Mouse (Mus musculus): ENCODE measurements around the gene Lims1.
A peak's percentile ranks its signal among the peaks of the same experiment; 100 is the strongest.

Gene Lims1

DNA sequence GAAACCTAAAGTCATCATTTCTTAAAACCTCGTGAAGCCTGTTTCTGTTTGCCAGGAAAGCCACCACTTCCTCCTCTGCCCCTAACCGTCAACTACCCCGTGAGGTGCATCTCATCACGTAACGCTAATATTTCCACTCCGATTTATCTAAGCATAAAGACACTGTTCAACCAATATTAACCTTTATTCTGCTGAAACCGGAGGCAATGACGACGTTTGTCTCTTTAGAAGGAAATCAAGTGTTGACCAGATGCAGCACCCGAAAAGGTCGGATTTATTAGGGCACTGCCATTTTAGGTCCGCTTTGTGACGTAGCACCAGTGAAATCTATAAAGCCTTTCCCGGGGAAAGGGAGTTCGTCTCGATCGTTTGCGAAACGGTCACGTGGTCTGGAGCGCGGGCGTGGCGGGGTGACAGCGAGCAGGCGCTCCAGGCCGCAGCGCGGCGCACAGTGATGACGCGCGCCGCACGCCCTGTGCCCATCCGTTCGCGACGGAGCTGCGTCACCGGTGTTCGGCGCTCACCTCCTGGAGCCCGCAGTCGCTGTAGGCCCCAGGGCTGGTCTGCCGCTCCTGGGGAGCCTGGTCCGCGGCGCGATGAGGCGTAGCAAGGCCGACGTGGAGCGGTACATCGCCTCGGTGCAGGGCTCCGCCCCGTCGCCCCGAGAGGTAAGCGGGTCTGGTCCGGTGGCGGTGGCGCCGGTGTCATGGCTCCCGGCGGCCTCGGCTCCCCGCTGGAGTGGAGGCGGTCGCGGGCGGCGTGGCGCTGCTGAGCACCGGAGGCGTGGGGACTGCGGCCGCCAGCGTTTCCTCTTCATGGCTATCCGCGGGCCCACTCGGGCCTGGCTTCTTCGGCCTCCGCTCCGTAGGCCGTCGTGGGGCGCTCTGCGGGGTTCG, 123.4 kb downstream of the Lims1 start, which contains the start of gene Ranbp2:
Ranbp2 (plus strand) TSS at position 537 of the 896 bp plus-strand sequence.
- peak; percentile 94 for DNase-seq (ENCODE audit: low spot score)

DNA sequence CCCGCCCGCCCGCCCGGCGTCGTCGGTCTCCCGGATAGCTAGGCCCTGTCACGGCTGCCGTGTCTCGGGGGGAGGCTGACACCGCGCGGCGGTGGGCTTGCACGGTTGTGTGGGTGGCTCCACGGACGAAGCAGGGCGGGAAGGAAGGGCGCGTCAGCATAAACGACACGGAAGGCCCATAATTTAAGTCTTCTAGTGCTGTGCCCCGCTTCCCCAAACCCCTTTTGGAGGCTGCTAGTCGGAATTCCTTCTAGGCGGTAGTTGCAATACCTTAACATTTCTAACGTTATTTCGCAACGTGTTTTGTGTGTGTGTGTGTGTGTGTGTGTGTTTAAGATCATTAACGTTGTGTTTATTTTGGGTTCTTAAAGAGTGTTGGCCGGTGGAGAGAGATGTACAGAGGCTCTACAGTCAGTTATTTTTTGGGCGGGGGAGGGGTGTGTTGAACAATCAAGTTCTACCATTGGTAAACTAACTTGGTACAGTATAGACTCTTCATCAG, 124.1 kb downstream of the Lims1 start:
- DNase-seq (ENCODE audit: low spot score), result no peak

DNA sequence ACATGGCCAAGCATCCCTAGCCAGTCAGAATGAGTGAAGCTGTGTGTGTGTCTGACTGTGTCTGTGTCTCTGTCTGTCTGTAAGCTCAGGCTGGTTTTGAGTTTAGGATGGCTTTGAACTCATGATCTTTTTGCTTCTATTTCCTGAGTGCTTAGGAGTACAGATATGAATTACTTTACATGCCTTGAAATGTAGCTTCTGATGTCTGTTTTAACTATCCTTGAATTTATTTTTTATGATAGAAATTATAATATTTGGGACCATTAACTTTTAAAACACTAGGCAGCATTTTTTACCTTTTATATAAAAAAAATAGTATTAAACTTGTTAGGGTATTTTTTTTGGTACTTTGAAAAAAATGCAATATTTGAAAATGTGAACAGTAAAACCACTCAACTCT, 128.3 kb downstream of the Lims1 start:
- DNase-seq (ENCODE audit: low spot score), result no peak

DNA sequence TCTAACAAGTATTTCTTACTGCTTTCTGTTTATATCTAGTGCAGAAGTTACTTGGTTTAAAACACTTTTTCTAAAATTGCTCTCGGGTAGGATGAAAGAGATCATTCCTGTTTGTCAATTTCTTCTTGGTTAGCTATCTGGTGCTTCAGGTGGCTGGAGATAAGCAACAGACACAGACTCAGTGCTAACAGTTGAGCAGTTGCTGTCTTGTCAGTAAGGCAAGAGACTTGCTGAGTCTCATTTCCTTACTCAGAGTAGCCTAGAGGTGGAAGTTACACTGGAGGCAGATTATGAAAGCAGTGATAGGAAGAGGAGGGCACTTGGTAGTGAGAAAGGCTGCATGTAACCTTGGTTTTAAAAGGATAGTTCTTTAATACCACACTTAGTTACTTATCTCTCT, 128.9 kb downstream of the Lims1 start:
- DNase-seq (ENCODE audit: low spot score), result no peak

DNA sequence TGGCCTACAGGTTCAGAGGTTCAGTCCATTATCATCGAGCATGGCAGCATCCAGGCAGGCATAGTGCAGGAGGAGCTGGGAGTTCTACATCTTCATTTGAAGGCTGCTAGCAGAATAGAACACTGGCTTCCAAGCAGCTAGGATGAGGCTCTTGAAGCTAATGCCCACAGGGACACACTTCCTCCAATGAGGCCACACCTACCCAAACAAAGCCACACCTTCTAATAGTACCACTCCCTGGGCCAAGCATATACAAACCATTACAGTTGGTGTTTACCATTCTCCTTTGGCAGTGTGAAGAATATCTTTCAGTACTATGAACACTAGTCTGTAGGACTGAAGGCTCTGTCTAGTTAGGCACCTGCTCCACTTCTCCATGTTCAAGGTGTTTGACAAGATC, 136.6 kb downstream of the Lims1 start:
- DNase-seq (ENCODE audit: low spot score), result no peak
